Mouse (Mus musculus): Measurements from ENCODE around the gene Tspan5. TPM values are rescaled to one million over a fixed set of nuclear protein-coding genes. Genes with fewer than 3 reads are reported as not detected.

Gene Tspan5
- total RNA-seq, 1 experiment = 12.7 TPM

DNA sequence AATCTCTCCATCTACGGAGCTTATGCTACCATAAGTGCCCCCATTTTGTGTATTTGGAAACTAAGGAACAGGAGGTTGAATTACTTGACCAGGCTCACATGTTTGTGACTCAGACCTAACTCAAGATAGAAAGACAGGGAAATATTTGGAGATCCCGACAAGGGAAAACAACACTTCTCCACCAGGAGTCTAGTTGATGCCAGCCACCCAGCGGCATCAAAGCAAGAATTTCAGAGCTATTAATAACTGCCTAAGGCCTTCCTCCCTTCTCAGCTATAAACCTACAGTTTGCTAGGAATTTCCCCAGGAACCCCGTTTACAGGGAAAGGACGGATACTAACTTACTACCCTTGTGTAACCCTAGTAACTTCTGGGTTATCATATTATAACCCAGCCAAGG, 113.4 kb downstream of the Tspan5 start:
- Histone ChIP-seq H3K4me1 (ENCODE audit: control insufficient read depth in 2 of 2, insufficient read depth in 2 of 2, low read length in 2 of 2, poor library complexity in 1 of 2) (peaks cover 3 to 12% of the 10 kb centered on the region in 2 experiments; a peak in 1 of 4 replicates), H3K4me3 (ENCODE audit: insufficient read depth in 1 of 2, low read depth in 1 of 2, low read length in 2 of 2, poor library complexity in 1 of 2, severe bottlenecking in 1 of 2) (no peak overlapping the region), H3K9ac (ENCODE audit: insufficient read depth, low read depth, low read length, poor library complexity, severe bottlenecking) (no peak overlapping the region), H3K36me3 (ENCODE audit: control insufficient read depth, insufficient read depth, low read length, poor library complexity, severe bottlenecking) (no peaks in the 10 kb centered on the region), H3K9me3 (ENCODE audit: control insufficient read depth, insufficient read depth, low read depth, low read length) (no peaks in the 10 kb centered on the region), H3K27ac (ENCODE audit: insufficient read depth, low read depth, low read length, poor library complexity, severe bottlenecking) (no peak overlapping the region)
- in situ Hi-C loops (cut with MboI; ENCODE audit: low sequenced_read_pairs in 2 of 2, unreplicated experiment in 2 of 2) = no loop called here
- TF ChIP-seq HCFC1 (IDR thresholded peaks at IDR 0.05; ENCODE audit: borderline replicate concordance, insufficient read depth, low read length) = no peak
- no peak for TF ChIP-seq CHD2 (IDR thresholded peaks at IDR 0.05; ENCODE audit: low read depth, low read length)
- TF ChIP-seq ZNF384 (IDR thresholded peaks at IDR 0.05; ENCODE audit: low read depth, low read length) = no peak
- TF ChIP-seq ZC3H11A (IDR thresholded peaks at IDR 0.05; ENCODE audit: borderline replicate concordance, low read depth, low read length) = no peak
- no peak for TF ChIP-seq MAFK (IDR thresholded peaks at IDR 0.05; ENCODE audit: insufficient read depth, low read depth, low read length)
- no peak for DNase-seq (ENCODE audit: low read depth, low spot score)

DNA sequence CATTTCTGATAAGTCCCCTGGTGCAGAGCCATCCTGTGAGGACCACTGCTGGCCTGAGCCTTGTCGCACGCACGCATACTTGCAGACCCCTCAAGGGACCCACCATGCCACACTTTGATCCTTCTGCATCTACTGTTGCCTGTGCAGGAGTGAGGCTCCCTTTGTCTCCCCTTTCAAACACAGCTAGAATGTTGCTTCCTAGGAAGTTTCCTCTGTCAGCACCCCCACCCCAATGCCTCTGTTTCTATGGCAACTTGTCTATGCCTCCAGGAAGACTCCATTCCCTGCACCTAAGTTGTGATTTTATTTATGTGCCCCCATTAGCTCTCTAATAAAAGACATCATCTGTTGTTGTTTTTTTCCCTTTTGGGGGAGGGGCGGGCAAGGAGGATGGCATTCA, 115.0 kb downstream of the Tspan5 start:
- Histone ChIP-seq H3K9me3 (ENCODE audit: control insufficient read depth, insufficient read depth, low read depth, low read length) (no peaks in the 10 kb centered on the region), H3K9ac (ENCODE audit: insufficient read depth, low read depth, low read length, poor library complexity, severe bottlenecking) (no peak overlapping the region), H3K4me3 (ENCODE audit: insufficient read depth in 1 of 2, low read depth in 1 of 2, low read length in 2 of 2, poor library complexity in 1 of 2, severe bottlenecking in 1 of 2) (no peak overlapping the region), H3K36me3 (ENCODE audit: control insufficient read depth, insufficient read depth, low read length, poor library complexity, severe bottlenecking) (no peaks in the 10 kb centered on the region), H3K27ac (ENCODE audit: insufficient read depth, low read depth, low read length, poor library complexity, severe bottlenecking) (no peak overlapping the region), H3K4me1 (ENCODE audit: control insufficient read depth in 2 of 2, insufficient read depth in 2 of 2, low read length in 2 of 2, poor library complexity in 1 of 2) (peaks cover 3 to 10% of the 10 kb centered on the region in 2 experiments; a peak in 2 of 4 replicates)
- no peak for TF ChIP-seq ZC3H11A (IDR thresholded peaks at IDR 0.05; ENCODE audit: borderline replicate concordance, low read depth, low read length)
- no peak for TF ChIP-seq HCFC1 (IDR thresholded peaks at IDR 0.05; ENCODE audit: borderline replicate concordance, insufficient read depth, low read length)
- TF ChIP-seq MAFK (IDR thresholded peaks at IDR 0.05; ENCODE audit: insufficient read depth, low read depth, low read length) = no peak
- DNase-seq (ENCODE audit: low read depth, low spot score) = no peak
- in situ Hi-C loops (cut with MboI; ENCODE audit: low sequenced_read_pairs in 2 of 2, unreplicated experiment in 2 of 2) = no loop called here

DNA sequence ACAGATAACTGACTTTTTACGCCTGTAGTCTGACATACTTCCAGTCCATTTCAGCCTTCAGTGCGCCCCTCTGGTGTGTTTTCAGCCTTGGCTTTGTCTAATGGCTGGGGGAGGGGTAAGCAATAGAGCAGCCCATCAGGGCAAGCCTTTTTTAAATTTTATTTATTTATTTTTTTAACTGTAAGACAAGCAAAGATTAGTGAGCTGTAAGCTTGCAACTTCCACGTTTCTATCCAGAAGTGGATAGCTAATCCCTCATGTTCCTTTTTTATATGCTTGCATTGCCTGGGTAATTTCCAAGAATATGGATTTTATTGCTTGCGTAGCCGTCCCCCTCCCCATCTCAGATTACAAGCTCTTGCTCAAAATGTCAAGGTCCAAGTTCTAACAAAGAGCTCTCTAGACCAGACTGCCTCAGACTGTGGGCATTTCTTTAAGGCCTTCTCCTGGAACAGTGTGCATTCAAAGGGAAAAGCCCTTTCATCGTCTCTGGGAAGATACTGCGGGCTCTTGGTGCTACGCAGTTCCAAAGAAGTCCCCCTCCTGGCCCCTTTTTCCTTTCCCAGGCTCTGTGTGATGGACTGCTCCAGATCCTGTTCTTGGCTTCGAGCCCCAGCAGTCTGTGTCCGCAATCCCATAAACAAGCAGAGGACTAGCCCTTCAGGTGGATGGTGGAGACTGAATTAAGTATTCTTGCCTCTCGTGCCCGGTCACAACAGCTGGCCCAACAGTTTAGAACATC, 116.0 kb downstream of the Tspan5 start:
- Histone ChIP-seq H3K4me1 (ENCODE audit: control insufficient read depth in 2 of 2, insufficient read depth in 2 of 2, low read length in 2 of 2, poor library complexity in 1 of 2) (peaks cover 3 to 10% of the 10 kb centered on the region in 2 experiments; a peak in 2 of 4 replicates), H3K9ac (ENCODE audit: insufficient read depth, low read depth, low read length, poor library complexity, severe bottlenecking) (no peak overlapping the region), H3K36me3 (ENCODE audit: control insufficient read depth, insufficient read depth, low read length, poor library complexity, severe bottlenecking) (no peaks in the 10 kb centered on the region), H3K9me3 (ENCODE audit: control insufficient read depth, insufficient read depth, low read depth, low read length) (no peaks in the 10 kb centered on the region), H3K4me3 (ENCODE audit: insufficient read depth in 1 of 2, low read depth in 1 of 2, low read length in 2 of 2, poor library complexity in 1 of 2, severe bottlenecking in 1 of 2) (no peak overlapping the region), H3K27ac (ENCODE audit: insufficient read depth, low read depth, low read length, poor library complexity, severe bottlenecking) (no peak overlapping the region)
- DNase-seq (ENCODE audit: low read depth, low spot score) = no peak
- in situ Hi-C loops (cut with MboI; ENCODE audit: low sequenced_read_pairs in 2 of 2, unreplicated experiment in 2 of 2) = no loop called here
- TF ChIP-seq MAFK (IDR thresholded peaks at IDR 0.05; ENCODE audit: insufficient read depth, low read depth, low read length) = no peak
- TF ChIP-seq ZC3H11A (IDR thresholded peaks at IDR 0.05; ENCODE audit: borderline replicate concordance, low read depth, low read length) = no peak
- TF ChIP-seq ZNF384 (IDR thresholded peaks at IDR 0.05; ENCODE audit: low read depth, low read length) = no peak
- TF ChIP-seq HCFC1 (IDR thresholded peaks at IDR 0.05; ENCODE audit: borderline replicate concordance, insufficient read depth, low read length) = no peak
- TF ChIP-seq CHD2 (IDR thresholded peaks at IDR 0.05; ENCODE audit: low read depth, low read length) = no peak

DNA sequence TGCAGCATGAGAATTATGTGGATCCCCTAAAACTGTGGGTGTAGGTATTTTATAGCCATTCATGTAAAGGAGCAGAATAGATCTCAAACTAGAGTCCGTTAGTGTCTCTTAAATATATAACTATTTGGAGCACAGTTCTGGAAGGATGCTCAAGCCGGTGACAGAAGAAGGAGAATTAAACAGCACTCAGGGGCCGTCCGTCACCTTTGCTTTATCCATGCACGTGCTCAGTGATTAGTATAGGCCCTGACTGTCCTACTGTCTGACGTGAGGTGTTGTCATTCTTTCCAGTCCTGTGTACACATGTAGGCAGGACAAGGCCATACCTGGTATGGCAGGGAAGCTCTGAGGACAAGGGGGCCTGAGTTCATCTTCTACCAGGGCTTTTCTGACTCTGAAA, 116.7 kb downstream of the Tspan5 start:
- no peak for DNase-seq (ENCODE audit: low read depth, low spot score)
- Histone ChIP-seq H3K4me1 (ENCODE audit: control insufficient read depth in 2 of 2, insufficient read depth in 2 of 2, low read length in 2 of 2, poor library complexity in 1 of 2) (peaks cover 3 to 10% of the 10 kb centered on the region in 2 experiments; a peak in 2 of 4 replicates), H3K4me3 (ENCODE audit: insufficient read depth in 1 of 2, low read depth in 1 of 2, low read length in 2 of 2, poor library complexity in 1 of 2, severe bottlenecking in 1 of 2) (no peak overlapping the region), H3K9me3 (ENCODE audit: control insufficient read depth, insufficient read depth, low read depth, low read length) (no peaks in the 10 kb centered on the region), H3K9ac (ENCODE audit: insufficient read depth, low read depth, low read length, poor library complexity, severe bottlenecking) (no peak overlapping the region), H3K27ac (ENCODE audit: insufficient read depth, low read depth, low read length, poor library complexity, severe bottlenecking) (no peak overlapping the region), H3K36me3 (ENCODE audit: control insufficient read depth, insufficient read depth, low read length, poor library complexity, severe bottlenecking) (no peaks in the 10 kb centered on the region)
- in situ Hi-C loops (cut with MboI; ENCODE audit: low sequenced_read_pairs in 2 of 2, unreplicated experiment in 2 of 2) = no loop called here
- TF ChIP-seq MAFK (IDR thresholded peaks at IDR 0.05; ENCODE audit: insufficient read depth, low read depth, low read length) = no peak

DNA sequence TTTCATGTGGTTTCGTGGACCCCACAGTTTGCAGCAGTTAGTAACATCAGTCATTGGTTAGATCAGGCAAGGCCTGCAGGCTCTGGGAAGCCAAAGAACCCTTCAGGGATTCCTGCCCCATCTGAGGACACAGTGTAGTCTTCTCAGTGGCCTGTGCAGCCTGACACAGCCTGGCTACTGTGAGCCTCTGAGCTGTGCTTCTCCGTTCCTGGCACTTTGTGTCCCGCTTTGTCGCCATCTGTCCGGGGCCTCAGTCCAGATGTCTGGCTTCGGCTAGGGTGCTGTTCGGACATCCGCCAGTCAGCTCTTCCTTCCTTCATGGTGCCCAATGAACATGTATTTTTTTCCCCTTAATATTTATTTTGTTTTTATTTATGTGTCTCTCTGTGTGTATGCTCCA, 117.2 kb downstream of the Tspan5 start:
- H3K27ac ChIP-seq (ENCODE audit: insufficient read depth, low read depth, low read length, poor library complexity, severe bottlenecking) = no peak overlapping the region
- no peak overlapping the region for H3K4me3 ChIP-seq (ENCODE audit: insufficient read depth in 1 of 2, low read depth in 1 of 2, low read length in 2 of 2, poor library complexity in 1 of 2, severe bottlenecking in 1 of 2)
- TF ChIP-seq ZC3H11A (IDR thresholded peaks at IDR 0.05; ENCODE audit: borderline replicate concordance, low read depth, low read length) = no peak
- TF ChIP-seq MAFK (IDR thresholded peaks at IDR 0.05; ENCODE audit: insufficient read depth, low read depth, low read length) = no peak
- no peak for TF ChIP-seq CHD2 (IDR thresholded peaks at IDR 0.05; ENCODE audit: low read depth, low read length)
- no peak for TF ChIP-seq HCFC1 (IDR thresholded peaks at IDR 0.05; ENCODE audit: borderline replicate concordance, insufficient read depth, low read length)
- no peak for TF ChIP-seq ZNF384 (IDR thresholded peaks at IDR 0.05; ENCODE audit: low read depth, low read length)
- DNase-seq (ENCODE audit: low read depth, low spot score) = no peak
- no peak overlapping the region for H3K9ac ChIP-seq (ENCODE audit: insufficient read depth, low read depth, low read length, poor library complexity, severe bottlenecking)
- peaks cover 3 to 10% of the 10 kb centered on the region in 2 experiments; a peak in 2 of 4 replicates for H3K4me1 ChIP-seq (ENCODE audit: control insufficient read depth in 2 of 2, insufficient read depth in 2 of 2, low read length in 2 of 2, poor library complexity in 1 of 2)
- H3K9me3 ChIP-seq (ENCODE audit: control insufficient read depth, insufficient read depth, low read depth, low read length) = no peaks in the 10 kb centered on the region
- H3K36me3 ChIP-seq (ENCODE audit: control insufficient read depth, insufficient read depth, low read length, poor library complexity, severe bottlenecking) = no peaks in the 10 kb centered on the region
- in situ Hi-C loops (cut with MboI; ENCODE audit: low sequenced_read_pairs in 2 of 2, unreplicated experiment in 2 of 2) = no loop called here
